In genomic region chr9:120566384-120566783, GRCm38 (mm10) we compare ENCODE assay signal across 25 mouse cellular contexts. TPM values are rescaled to one million over a fixed set of nuclear protein-coding genes. Genes with fewer than 3 reads are reported as not detected.
DNase-seq lines count a peak whose midpoint lies in the region; ATAC-seq lines count a peak whose summit lies in the region.
"Had no signal": no experiment of that assay in that cellular context is flagged by ENCODE, and none has a peak within 500 bp of the region (broad histone marks: within the 10 kb centered on the region; RNA-seq: fewer than 3 reads in every experiment).

No protein-coding gene starts in this region.

- H3K27me3 ChIP-seq in heart, embryonic 12.5 days (replicated peaks): no peaks in the 10 kb centered on the region
- no peaks in the 10 kb centered on the region for H3K27me3 ChIP-seq in heart, embryonic 10.5 days (ENCODE audit: insufficient read depth, poor library complexity, severe bottlenecking)
- H3K27me3 ChIP-seq in hindbrain, embryonic 13.5 days: peaks cover 8% of the 10 kb centered on the region; the same call in 1 of the 2 replicates
- H3K27me3 ChIP-seq in hindbrain, embryonic 10.5 days (ENCODE audit: insufficient read depth, poor library complexity, severe bottlenecking): no peaks in the 10 kb centered on the region
- H3K27me3 ChIP-seq in midbrain, embryonic 13.5 days: 0 out of 2 replicates have a peak, but pooled peaks cover 5% of the 10 kb centered on the region
- no peaks in the 10 kb centered on the region for H3K27me3 ChIP-seq in midbrain, embryonic 15.5 days (replicated peaks)
- H3K27me3 ChIP-seq: CH12.LX; embryonic facial prominence, embryonic 12.5 days; forebrain, embryonic 13.5 days; forebrain, embryonic 15.5 days had no signal

- DNase-seq in heart, embryonic 10.5 days (ENCODE audit: low spot score): no peak
- DNase-seq in hindbrain, embryonic 10.5 days (ENCODE audit: low spot score): no peak
- DNase-seq: adrenal gland, adult 8-10 months; adrenal gland, postnatal 14 days; adrenal gland, postnatal 36 days; B cell, adult 2 months; cerebellum, adult 11-12 months; cerebellum, adult 2 months; cerebellum, adult 9-10 months; cerebellum, postnatal 10 days; cerebellum, postnatal 25 days had no signal

- ATAC-seq in heart, embryonic 12.5 days (ENCODE audit: insufficient number of reproducible peaks, low FRiP score): no peak
- ATAC-seq in hindbrain, embryonic 13.5 days (ENCODE audit: low FRiP score): no peak
- ATAC-seq in midbrain, embryonic 13.5 days: no peak
- no peak for ATAC-seq in midbrain, embryonic 15.5 days (replicated peaks)
- ATAC-seq: activated CD4-positive, CD25-positive, alpha-beta regulatory T cell, adult 4 months; CD4-positive, CD25-positive, alpha-beta regulatory T cell, adult 4 months; forebrain, embryonic 13.5 days; forebrain, embryonic 15.5 days; Patski had no signal

- H3K9ac ChIP-seq in heart, embryonic 12.5 days: 0 out of 2 replicates have a peak overlapping the region, but pooled peaks have one; percentile 43
- H3K9ac ChIP-seq in hindbrain, embryonic 13.5 days: peak overlapping the region; percentile 20
- 0 out of 2 replicates have a peak overlapping the region, but pooled peaks have one; percentile 36 for H3K9ac ChIP-seq in midbrain, embryonic 13.5 days (replicated peaks)
- H3K9ac ChIP-seq in midbrain, embryonic 15.5 days: no peak overlapping the region
- H3K9ac ChIP-seq: embryonic facial prominence, embryonic 12.5 days; forebrain, embryonic 13.5 days; forebrain, embryonic 15.5 days had no signal

- no peak overlapping the region for H3K4me3 ChIP-seq in heart, embryonic 12.5 days
- no peak overlapping the region for H3K4me3 ChIP-seq in heart, embryonic 10.5 days
- no peak overlapping the region for H3K4me3 ChIP-seq in hindbrain, embryonic 13.5 days
- H3K4me3 ChIP-seq in hindbrain, embryonic 10.5 days: no peak overlapping the region
- no peak overlapping the region for H3K4me3 ChIP-seq in midbrain, embryonic 13.5 days (replicated peaks)
- H3K4me3 ChIP-seq in midbrain, embryonic 15.5 days: no peak overlapping the region
- H3K4me3 ChIP-seq: embryonic facial prominence, embryonic 10.5 days; embryonic facial prominence, embryonic 12.5 days; forebrain, embryonic 13.5 days; forebrain, embryonic 15.5 days had no signal

- H3K4me1 ChIP-seq in heart, embryonic 12.5 days (replicated peaks): peaks cover 12% of the 10 kb centered on the region
- peaks cover 10% of the 10 kb centered on the region for H3K4me1 ChIP-seq in heart, embryonic 10.5 days
- H3K4me1 ChIP-seq in hindbrain, embryonic 13.5 days (replicated peaks): peaks cover 10% of the 10 kb centered on the region
- peaks cover 9% of the 10 kb centered on the region for H3K4me1 ChIP-seq in hindbrain, embryonic 10.5 days (replicated peaks)
- peaks cover 8% of the 10 kb centered on the region for H3K4me1 ChIP-seq in midbrain, embryonic 13.5 days (replicated peaks)
- H3K4me1 ChIP-seq in midbrain, embryonic 15.5 days: peaks cover 8% of the 10 kb centered on the region

- no peaks in the 10 kb centered on the region for H3K36me3 ChIP-seq in heart, embryonic 12.5 days
- H3K36me3 ChIP-seq in heart, embryonic 10.5 days: no peaks in the 10 kb centered on the region
- no peaks in the 10 kb centered on the region for H3K36me3 ChIP-seq in hindbrain, embryonic 13.5 days
- H3K36me3 ChIP-seq in hindbrain, embryonic 10.5 days: no peaks in the 10 kb centered on the region
- no peaks in the 10 kb centered on the region for H3K36me3 ChIP-seq in midbrain, embryonic 13.5 days
- H3K36me3 ChIP-seq in midbrain, embryonic 15.5 days (replicated peaks): no peaks in the 10 kb centered on the region
- H3K36me3 ChIP-seq: embryonic facial prominence, embryonic 10.5 days; embryonic facial prominence, embryonic 12.5 days; forebrain, embryonic 15.5 days had no signal

- H3K4me2 ChIP-seq in heart, embryonic 12.5 days: no peak overlapping the region
- no peak overlapping the region for H3K4me2 ChIP-seq in hindbrain, embryonic 13.5 days
- no peak overlapping the region for H3K4me2 ChIP-seq in midbrain, embryonic 13.5 days (replicated peaks)
- H3K4me2 ChIP-seq in midbrain, embryonic 15.5 days: no peak overlapping the region
- H3K4me2 ChIP-seq: embryonic facial prominence, embryonic 12.5 days; forebrain, embryonic 13.5 days; forebrain, embryonic 15.5 days had no signal

- no peak overlapping the region for H3K27ac ChIP-seq in heart, embryonic 12.5 days (ENCODE audit: poor library complexity, severe bottlenecking)
- no peak overlapping the region for H3K27ac ChIP-seq in heart, embryonic 10.5 days
- no peak overlapping the region for H3K27ac ChIP-seq in hindbrain, embryonic 13.5 days
- no peak overlapping the region for H3K27ac ChIP-seq in hindbrain, embryonic 10.5 days
- H3K27ac ChIP-seq in midbrain, embryonic 13.5 days: no peak overlapping the region
- no peak overlapping the region for H3K27ac ChIP-seq in midbrain, embryonic 15.5 days
- H3K27ac ChIP-seq: embryonic facial prominence, embryonic 10.5 days; embryonic facial prominence, embryonic 12.5 days; forebrain, embryonic 13.5 days; forebrain, embryonic 15.5 days had no signal

- 58% methylated on average over 5 of the region's 5 CpGs for WGBS in heart, embryonic 12.5 days
- 72% methylated on average over 5 of the region's 5 CpGs for WGBS in heart, embryonic 10.5 days
- WGBS in hindbrain, embryonic 13.5 days: 82% methylated on average over 5 of the region's 5 CpGs
- 83% methylated on average over 5 of the region's 5 CpGs for WGBS in hindbrain, embryonic 10.5 days
- WGBS in midbrain, embryonic 13.5 days: 81% methylated on average over 5 of the region's 5 CpGs
- WGBS in midbrain, embryonic 15.5 days: 77% methylated on average over 5 of the region's 5 CpGs

- no peaks in the 10 kb centered on the region for H3K9me3 ChIP-seq in heart, embryonic 12.5 days (replicated peaks)
- H3K9me3 ChIP-seq in heart, embryonic 10.5 days: no peaks in the 10 kb centered on the region
- H3K9me3 ChIP-seq in hindbrain, embryonic 13.5 days: no peaks in the 10 kb centered on the region
- H3K9me3 ChIP-seq in hindbrain, embryonic 10.5 days: no peaks in the 10 kb centered on the region
- no peaks in the 10 kb centered on the region for H3K9me3 ChIP-seq in midbrain, embryonic 13.5 days
- H3K9me3 ChIP-seq in midbrain, embryonic 15.5 days: no peaks in the 10 kb centered on the region
- H3K9me3 ChIP-seq: embryonic facial prominence, embryonic 10.5 days; embryonic facial prominence, embryonic 12.5 days; forebrain, embryonic 13.5 days; forebrain, embryonic 15.5 days had no signal

RNA-seq across cellular contexts. Expression of gene Rpl14, which starts 4.9 kb away (rescaled TPM):
- 476 and 492 TPM in 2 replicates for polyA plus RNA-seq in heart, embryonic 12.5 days (2016; fragmentation: Nextera tagmentation; extraction: Ambion mirVana)
- 536 and 638 TPM in 2 replicates for polyA plus RNA-seq in heart, embryonic 10.5 days (2016; fragmentation: Nextera tagmentation; extraction: Ambion mirVana)
- polyA plus RNA-seq in hindbrain, embryonic 13.5 days (2015; fragmentation: Nextera tagmentation; extraction: Ambion mirVana): 481 and 484 TPM in 2 replicates
- polyA plus RNA-seq in hindbrain, embryonic 10.5 days (2016; fragmentation: Nextera tagmentation; extraction: Ambion mirVana): 673 and 781 TPM in 2 replicates
- 474 and 477 TPM in 2 replicates for polyA plus RNA-seq in midbrain, embryonic 13.5 days (2015; fragmentation: Nextera tagmentation; extraction: Ambion mirVana)
- 370 and 375 TPM in 2 replicates for polyA plus RNA-seq in midbrain, embryonic 15.5 days (2015; fragmentation: Nextera tagmentation; extraction: Ambion mirVana)

RNA-seq across cellular contexts. Expression of gene Entpd3, which starts 26.8 kb away (rescaled TPM):
- 0.14 and 0.37 TPM in 2 replicates for polyA plus RNA-seq in heart, embryonic 12.5 days (2016; fragmentation: Nextera tagmentation; extraction: Ambion mirVana)
- 0.14 and 0.15 TPM in 2 replicates for polyA plus RNA-seq in heart, embryonic 10.5 days (2016; fragmentation: Nextera tagmentation; extraction: Ambion mirVana)
- polyA plus RNA-seq in hindbrain, embryonic 13.5 days (2015; fragmentation: Nextera tagmentation; extraction: Ambion mirVana): 1.2 and 1.6 TPM in 2 replicates
- polyA plus RNA-seq in hindbrain, embryonic 10.5 days (2016; fragmentation: Nextera tagmentation; extraction: Ambion mirVana): 0.25 and 0.41 TPM in 2 replicates
- polyA plus RNA-seq in midbrain, embryonic 13.5 days (2015; fragmentation: Nextera tagmentation; extraction: Ambion mirVana): 1.1 and 1.2 TPM in 2 replicates
- 3.1 and 4.0 TPM in 2 replicates for polyA plus RNA-seq in midbrain, embryonic 15.5 days (2015; fragmentation: Nextera tagmentation; extraction: Ambion mirVana)
- polyA plus RNA-seq: CD4-positive, CD25-positive, alpha-beta regulatory T cell, adult 4 months; forebrain, embryonic 11.5 days; G1E; Patski had no signal
